ENCODE assay signal across 17 mouse cellular contexts in genomic region chr7:91218321-91218987, GRCm38 (mm10).
A peak's percentile ranks its signal among the peaks of the same experiment; 100 is the strongest.
DNase-seq lines count a peak whose midpoint lies in the region; ATAC-seq lines count a peak whose summit lies in the region.
"Had no signal": no experiment of that assay in that cellular context is flagged by ENCODE, and none has a peak within 500 bp of the region (broad histone marks: within the 10 kb centered on the region; RNA-seq: fewer than 3 reads in every experiment).

No protein-coding gene starts in this region.

- no peaks in the 10 kb centered on the region for H3K4me1 ChIP-seq in embryonic facial prominence, embryonic 14.5 days (ENCODE audit: control insufficient read depth, insufficient read depth, low read length)
- H3K4me1 ChIP-seq in embryonic facial prominence, embryonic 10.5 days = 0 out of 2 replicates have a peak, but pooled peaks cover 5% of the 10 kb centered on the region
- H3K4me1 ChIP-seq: hindbrain, embryonic 15.5 days; neural tube, embryonic 12.5 days had no signal

- H3K27me3 ChIP-seq in embryonic facial prominence, embryonic 14.5 days (replicated peaks; ENCODE audit: control insufficient read depth, insufficient read depth, low read length) = no peaks in the 10 kb centered on the region
- H3K27me3 ChIP-seq in embryonic facial prominence, embryonic 10.5 days (replicated peaks; ENCODE audit: low read depth, poor library complexity, severe bottlenecking) = no peaks in the 10 kb centered on the region
- H3K27me3 ChIP-seq: hindbrain, embryonic 15.5 days; neural tube, embryonic 12.5 days had no signal

- no peaks in the 10 kb centered on the region for H3K36me3 ChIP-seq in embryonic facial prominence, embryonic 14.5 days (ENCODE audit: control insufficient read depth, insufficient read depth, low read length)
- H3K36me3 ChIP-seq in embryonic facial prominence, embryonic 10.5 days (replicated peaks) = no peaks in the 10 kb centered on the region
- H3K36me3 ChIP-seq: hindbrain, embryonic 15.5 days; neural tube, embryonic 12.5 days had no signal

- WGBS in embryonic facial prominence, embryonic 14.5 days = 52% methylated on average over 7 of the region's 7 CpGs
- 66% methylated on average over 7 of the region's 7 CpGs for WGBS in embryonic facial prominence, embryonic 10.5 days

- no peak overlapping the region for H3K4me3 ChIP-seq in embryonic facial prominence, embryonic 14.5 days (ENCODE audit: low read depth, low read length)
- H3K4me3 ChIP-seq in embryonic facial prominence, embryonic 10.5 days = no peak overlapping the region
- H3K4me3 ChIP-seq: hindbrain, embryonic 15.5 days; neural tube, embryonic 12.5 days had no signal

- peak; percentile 20 for DNase-seq in embryonic facial prominence, embryonic 14.5 days (ENCODE audit: low spot score)
- no peak for DNase-seq in embryonic facial prominence, embryonic 10.5 days (ENCODE audit: low spot score)
- DNase-seq in brain, adult 2 months (ENCODE audit: low read depth, low spot score) = peak; percentile 84
- peak; percentile 37 to 38 for DNase-seq in frontal cortex, postnatal 14 days (ENCODE audit: low spot score in 2 of 2)
- peak; percentile 50 to 93 for DNase-seq in left cerebral cortex, postnatal 25 days (ENCODE audit: low spot score in 2 of 2)
- DNase-seq in embryo, embryonic 9.5 days (ENCODE audit: extremely low spot score) = no peak
- no peak for DNase-seq in urinary bladder, postnatal 4 days (ENCODE audit: low spot score in 2 of 2)
- DNase-seq in embryo, embryonic 10.5 days (ENCODE audit: low spot score) = no peak
- DNase-seq: adrenal gland, postnatal 36 days; forebrain, postnatal 0 days; heart, adult 18-20 months; kidney, adult 18-20 months; kidney, postnatal 4 days; lung, adult 18-20 months; thymus, postnatal 14 days had no signal

- H3K27ac ChIP-seq in embryonic facial prominence, embryonic 14.5 days (replicated peaks; ENCODE audit: low read depth, low read length) = no peak overlapping the region
- no peak overlapping the region for H3K27ac ChIP-seq in embryonic facial prominence, embryonic 10.5 days (replicated peaks)
- H3K27ac ChIP-seq: hindbrain, embryonic 15.5 days; neural tube, embryonic 12.5 days had no signal

- ATAC-seq in embryonic facial prominence, embryonic 14.5 days (ENCODE audit: low read depth) = no peak
- ATAC-seq: forebrain, postnatal 0 days had no signal

- no peak overlapping the region for H3K4me2 ChIP-seq in embryonic facial prominence, embryonic 14.5 days (ENCODE audit: low read depth, low read length)
- H3K4me2 ChIP-seq: hindbrain, embryonic 15.5 days; neural tube, embryonic 12.5 days had no signal

- intact Hi-C loops in left cerebral cortex, postnatal 25 days (cut with DNase I) = loop anchor here (5.0 to 10.0 kb wide), 4 partner anchors 86 to 524 kb away; no protein-coding TSS in a partner anchor

- no peaks in the 10 kb centered on the region for H3K9me3 ChIP-seq in embryonic facial prominence, embryonic 14.5 days (ENCODE audit: control insufficient read depth, low read length)
- H3K9me3 ChIP-seq in embryonic facial prominence, embryonic 10.5 days = no peaks in the 10 kb centered on the region
- H3K9me3 ChIP-seq: hindbrain, embryonic 15.5 days; neural tube, embryonic 12.5 days had no signal

- H3K9ac ChIP-seq in embryonic facial prominence, embryonic 14.5 days (ENCODE audit: low read depth, low read length) = no peak overlapping the region
- H3K9ac ChIP-seq: forebrain, postnatal 0 days; hindbrain, embryonic 15.5 days; neural tube, embryonic 12.5 days had no signal

Comparison
In these comparisons a context has a peak if more than half of its experiments do, and no peak if none do; other contexts are left out.
1. DNase-seq: peak in embryonic facial prominence, embryonic 14.5 days (single experiment), brain, adult 2 months (single experiment), frontal cortex, postnatal 14 days (2 of 2) and left cerebral cortex, postnatal 25 days (2 of 2); none in embryonic facial prominence, embryonic 10.5 days (single experiment), embryo, embryonic 9.5 days (single experiment), urinary bladder, postnatal 4 days (0 of 2) and embryo, embryonic 10.5 days (single experiment).